Mouse (Mus musculus) G1E (cell line): Measurements from ENCODE around the gene Cacna1c.

ENCODE experiments used
- CTCF ChIP-seq: IDR thresholded peaks from 2 replicates; pipeline ENCODE4 v1.5.1; 2012; ENCODE audit warnings: low read depth, low read length, inconsistent platforms, mixed read lengths
- GATA1 ChIP-seq: IDR thresholded peaks from 2 replicates; pipeline ENCODE4 v1.6.1; 2012; ENCODE audit warnings: borderline replicate concordance, low read length, inconsistent platforms, mixed read lengths
- GATA2 ChIP-seq: IDR thresholded peaks from 2 replicates; pipeline ENCODE4 v1.6.1; 2012; ENCODE audit warnings: low read depth, low read length, inconsistent platforms, borderline replicate concordance
- POLR2AphosphoS5 ChIP-seq: IDR thresholded peaks from 2 replicates; pipeline ENCODE4 v1.6.1; 2012; ENCODE audit warnings: low read depth, low read length, inconsistent platforms; ENCODE audit not compliant: insufficient replicate concordance
- TAL1 ChIP-seq: conservative IDR thresholded peaks from 2 replicates; pipeline ENCODE4 v1.6.1; 2012; ENCODE audit warnings: low read depth, low read length, inconsistent platforms, mixed read lengths

DNA sequence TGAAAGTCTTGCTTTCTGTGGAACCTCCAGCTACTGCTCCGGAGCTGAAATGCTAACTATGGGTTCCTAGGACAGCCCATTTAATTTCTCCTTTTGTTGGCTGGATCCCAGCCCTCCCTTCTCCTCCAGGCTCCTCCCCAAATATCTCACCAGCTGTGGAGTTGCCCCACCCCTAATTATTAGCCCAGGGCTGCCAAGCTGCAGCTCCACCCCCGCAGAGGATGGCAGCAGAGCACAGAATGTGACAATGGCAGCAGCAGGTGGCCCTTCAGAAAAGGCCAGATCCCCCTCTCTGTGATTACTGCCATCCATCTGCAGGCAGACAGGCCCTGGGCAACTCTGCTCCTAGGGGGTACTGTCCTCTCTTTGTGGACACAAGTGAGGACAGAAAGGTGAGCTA lies 350.4 kb downstream of the Cacna1c start:
- TF ChIP-seq CTCF (no peak), GATA1 (no peak), TAL1 (no peak), GATA2 (no peak), POLR2AphosphoS5 (no peak)
